8 mouse cellular contexts compared by ENCODE assay signal in genomic region chr4:133967866-133968149, GRCm38 (mm10). TPM values are rescaled to one million over a fixed set of nuclear protein-coding genes. Genes with fewer than 3 reads are reported as not detected.
A peak's percentile ranks its signal among the peaks of the same experiment; 100 is the strongest.
DNase-seq lines count a peak whose midpoint lies in the region; ATAC-seq and TF ChIP-seq lines count a peak whose summit lies in the region.

No protein-coding gene starts in this region.

- H3K27ac ChIP-seq in cerebellum, adult 2 months (ENCODE audit: insufficient read depth, low read length), result peak overlapping the region; percentile 93
- peak overlapping the region; percentile 99 for H3K27ac ChIP-seq in forebrain, postnatal 0 days (ENCODE audit: low read depth, low read length)
- peak overlapping the region; percentile 99 for H3K27ac ChIP-seq in lung, embryonic 14.5 days (ENCODE audit: low read depth)

- peaks cover 27% of the 10 kb centered on the region for H3K36me3 ChIP-seq in forebrain, postnatal 0 days (ENCODE audit: insufficient read depth)
- H3K36me3 ChIP-seq in lung, embryonic 14.5 days (ENCODE audit: insufficient read depth), result peaks cover 50% of the 10 kb centered on the region

- no peaks in the 10 kb centered on the region for H3K4me1 ChIP-seq in cerebellum, adult 2 months (ENCODE audit: control insufficient read depth, insufficient read depth, low read length)
- peaks cover 29% of the 10 kb centered on the region for H3K4me1 ChIP-seq in forebrain, postnatal 0 days (ENCODE audit: insufficient read depth)
- H3K4me1 ChIP-seq in lung, embryonic 14.5 days (ENCODE audit: insufficient read depth), result peaks cover 6% of the 10 kb centered on the region; the same call in 1 of the 2 replicates

- H3K9ac ChIP-seq in forebrain, postnatal 0 days, result peak overlapping the region; percentile 99
- peak overlapping the region; percentile 97 for H3K9ac ChIP-seq in lung, embryonic 14.5 days

- TF ChIP-seq POLR2A in cerebellum, adult 2 months (IDR thresholded peaks at IDR 0.05; ENCODE audit: borderline replicate concordance, insufficient read depth, low read length), result peak; percentile 51

- WGBS in cerebellum, adult 2 months, result under 1% methylated on average over 29 of the region's 29 CpGs
- WGBS in forebrain, postnatal 0 days, result 0% methylated on average over 26 of the region's 29 CpGs
- under 1% methylated on average over 29 of the region's 29 CpGs for WGBS in lung, embryonic 14.5 days

- peak overlapping the region; percentile 80 for H3K4me3 ChIP-seq in cerebellum, adult 2 months (replicated peaks; ENCODE audit: insufficient read depth, low read depth, low read length)
- peak overlapping the region; percentile 86 for H3K4me3 ChIP-seq in forebrain, postnatal 0 days (ENCODE audit: low read depth, low read length)
- peak overlapping the region; percentile 69 for H3K4me3 ChIP-seq in lung, embryonic 14.5 days (ENCODE audit: low read depth, low read length)

- no peaks in the 10 kb centered on the region for H3K27me3 ChIP-seq in cerebellum, adult 2 months (ENCODE audit: control insufficient read depth, insufficient read depth, low read length)
- no peaks in the 10 kb centered on the region for H3K27me3 ChIP-seq in forebrain, postnatal 0 days (ENCODE audit: insufficient read depth, low read length)
- H3K27me3 ChIP-seq in lung, embryonic 14.5 days (ENCODE audit: insufficient read depth, low read length), result no peaks in the 10 kb centered on the region

- peak overlapping the region; percentile 99 for H3K4me2 ChIP-seq in forebrain, postnatal 0 days (ENCODE audit: low read depth)
- peak overlapping the region; percentile 98 for H3K4me2 ChIP-seq in lung, embryonic 14.5 days

- no peak for TF ChIP-seq CTCF in cerebellum, adult 2 months (IDR thresholded peaks at IDR 0.05; ENCODE audit: borderline replicate concordance, insufficient read depth, low read depth, low read length)
- no peak; the same call in 1 of the 2 replicates for TF ChIP-seq CTCF in forebrain, postnatal 0 days (IDR thresholded peaks at IDR 0.05; ENCODE audit: low read depth)
- no peak for TF ChIP-seq CTCF in lung, embryonic 14.5 days (IDR thresholded peaks at IDR 0.05; ENCODE audit: low read depth)

- peak; percentile 88 for ATAC-seq in forebrain, postnatal 0 days
- peak; percentile 88 for ATAC-seq in lung, embryonic 14.5 days (ENCODE audit: insufficient read depth)
- peak; percentile 52 for ATAC-seq in neutrophil, adult 5-6 weeks (ENCODE audit: extremely low read depth, insufficient number of reproducible peaks, low FRiP score, poor library complexity, severe bottlenecking)

- DNase-seq in MEL-GATA-1-ER (ENCODE audit: extremely low read depth, low read depth), result peak; percentile 67
- peak; percentile 91 to 92 for DNase-seq in cerebellum, adult 2 months
- DNase-seq in forebrain, postnatal 0 days, result peak; percentile 98
- DNase-seq in heart, postnatal 4 days, result peak; percentile 94
- peak; percentile 89 to 90 for DNase-seq in layer of hippocampus, adult 8-10 months (ENCODE audit: low spot score in 2 of 2)
- DNase-seq in lung, embryonic 14.5 days, result peak; percentile 99
- peak; percentile 82 to 91 for DNase-seq in thymus, adult 18-20 months

- H3K9me3 ChIP-seq in forebrain, postnatal 0 days (ENCODE audit: low read length), result no peaks in the 10 kb centered on the region
- no peaks in the 10 kb centered on the region for H3K9me3 ChIP-seq in lung, embryonic 14.5 days (ENCODE audit: low read depth, low read length)

RNA-seq across cellular contexts. Expression of gene Hmgn2, which starts 0.6 kb away (rescaled TPM):
- 140 and 148 TPM in 2 replicates for polyA plus RNA-seq in cerebellum, adult 2 months (2012; rRNA removed)
- total RNA-seq in forebrain, postnatal 0 days (2014; rRNA removed), result 377 and 408 TPM in 2 replicates
- 1,226 and 1,340 TPM in 2 replicates for polyA plus RNA-seq in forebrain, postnatal 0 days (2015; fragmentation: Nextera tagmentation; extraction: Ambion mirVana)
- 100 to 1,000 TPM; 484 to 489 TPM for total RNA-seq in heart, postnatal 4 days (2021)
- 100 to 1,000 TPM in 3 of 4 experiments, 10 to 100 TPM in 1; 90.0 to 132 (median 110) TPM for total RNA-seq in layer of hippocampus, adult 8-10 months (2022)
- polyA plus RNA-seq in lung, embryonic 14.5 days (2014; fragmentation: Nextera tagmentation; extraction: Ambion mirVana), result 3,363 and 3,461 TPM in 2 replicates
- 290 and 299 TPM in 2 replicates for total RNA-seq in neutrophil, adult 5-6 weeks (2017)

RNA-seq across cellular contexts. Expression of gene Dhdds, which starts 32.9 kb away (rescaled TPM):
- 75.8 and 76.6 TPM in 2 replicates for polyA plus RNA-seq in cerebellum, adult 2 months (2012; rRNA removed)
- 40.2 and 42.0 TPM in 2 replicates for total RNA-seq in forebrain, postnatal 0 days (2014; rRNA removed)
- 39.8 and 43.5 TPM in 2 replicates for polyA plus RNA-seq in forebrain, postnatal 0 days (2015; fragmentation: Nextera tagmentation; extraction: Ambion mirVana)
- total RNA-seq in heart, postnatal 4 days (2021), result 10 to 100 TPM; 39.1 to 40.7 TPM
- 10 to 100 TPM; 63.0 to 67.7 (median 66.5) TPM for total RNA-seq in layer of hippocampus, adult 8-10 months (2022)
- polyA plus RNA-seq in lung, embryonic 14.5 days (2014; fragmentation: Nextera tagmentation; extraction: Ambion mirVana), result 43.7 and 45.6 TPM in 2 replicates
- total RNA-seq in neutrophil, adult 5-6 weeks (2017), result 15.6 and 16.6 TPM in 2 replicates

RNA-seq across cellular contexts. Expression of gene Lin28a, which starts 50.8 kb away (rescaled TPM):
- polyA plus RNA-seq in cerebellum, adult 2 months (2012; rRNA removed), result 0.16 and 0.23 TPM in 2 replicates
- total RNA-seq in forebrain, postnatal 0 days (2014; rRNA removed), result 0.05 TPM in 1 of 2 replicates, not detected in the other
- not detected in 2 replicates for polyA plus RNA-seq in forebrain, postnatal 0 days (2015; fragmentation: Nextera tagmentation; extraction: Ambion mirVana)
- under 1 TPM; 0.27 to 0.29 TPM for total RNA-seq in heart, postnatal 4 days (2021)
- not detected for total RNA-seq in layer of hippocampus, adult 8-10 months (2022)
- not detected in 2 replicates for polyA plus RNA-seq in lung, embryonic 14.5 days (2014; fragmentation: Nextera tagmentation; extraction: Ambion mirVana)
- total RNA-seq in neutrophil, adult 5-6 weeks (2017), result 13.6 and 16.1 TPM in 2 replicates

Comparison
In these comparisons a context has a peak if more than half of its experiments do, and no peak if none do; other contexts are left out.
1. Peak in every context shown above with its lines: DNase-seq, ATAC-seq, H3K4me3 ChIP-seq and H3K27ac ChIP-seq.
2. RNA of gene Lin28a, which starts 50.8 kb away (total RNA-seq): 13.6 to 16.1 TPM in neutrophil, adult 5-6 weeks; 0.27 to 0.29 TPM in heart, postnatal 4 days, 0.05 TPM in forebrain, postnatal 0 days and not detected in layer of hippocampus, adult 8-10 months; every median in the first group is over 10 times any median in the second.